Mouse (Mus musculus): ENCODE results near the gene 4931423N10Rik. TPM values are rescaled to one million over a fixed set of nuclear protein-coding genes. Genes with fewer than 3 reads are reported as not detected.
A peak's percentile ranks its signal among the peaks of the same experiment; 100 is the strongest.
"Not testable (repeated sequence)": the region's sequence is repeated elsewhere in the genome, so short reads cannot be mapped to it uniquely, and the experiment has no call there.

The 4931423N10Rik gene
- total and polyA plus RNA-seq, 3 experiments = not detected

DNA sequence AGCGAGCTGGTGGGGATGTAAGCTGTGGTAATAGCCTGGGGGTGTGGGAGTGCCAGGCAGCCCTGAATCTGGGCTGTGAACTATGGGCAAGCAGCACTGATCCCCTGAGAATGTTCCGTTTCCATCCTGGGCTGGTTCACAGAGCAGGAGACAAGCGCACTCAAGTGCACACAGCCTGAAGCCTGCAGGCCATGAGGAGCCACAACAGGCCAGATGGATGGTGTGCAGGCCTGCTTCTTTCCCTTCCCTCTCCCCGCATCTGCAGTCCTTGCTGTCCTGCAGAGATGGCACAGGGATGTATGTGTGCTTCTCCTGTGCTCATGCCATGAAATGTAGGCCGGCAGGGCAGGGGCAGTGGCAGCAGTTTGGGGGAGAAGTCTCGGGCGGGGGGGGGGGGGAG lies 17.9 kb downstream of the 4931423N10Rik start:
- TF ChIP-seq CTCF (IDR thresholded peaks at IDR 0.05) = no peak
- no peak overlapping the region for H3K27ac ChIP-seq
- 67% methylated on average over 7 of the region's 7 CpGs for WGBS
- no peak overlapping the region for H3K4me3 ChIP-seq
- H3K79me2 ChIP-seq (replicated peaks; ENCODE audit: control insufficient read depth, insufficient read depth, low read length) = no peaks in the 10 kb centered on the region
- H3K4me1 ChIP-seq (ENCODE audit: control insufficient read depth, insufficient read depth, low read length) = no peaks in the 10 kb centered on the region
- no peaks in the 10 kb centered on the region for H3K36me3 ChIP-seq (ENCODE audit: control insufficient read depth, insufficient read depth, low read length)
- no peaks in the 10 kb centered on the region for H3K27me3 ChIP-seq (ENCODE audit: control insufficient read depth, insufficient read depth, low read length)
- H3K9ac ChIP-seq (ENCODE audit: low read depth, low read length) = no peak overlapping the region
- intact Hi-C loops (cut with DNase I) = no loop called here
- no peak for DNase-seq

- DNase-seq = no peak
- H3K27ac ChIP-seq = no peak overlapping the region
- intact Hi-C loops (cut with DNase I) = no loop called here
- TF ChIP-seq EP300 (IDR thresholded peaks at IDR 0.05; ENCODE audit: insufficient read depth, low read depth, low read length) = no peak
- no peak for TF ChIP-seq CTCF (IDR thresholded peaks at IDR 0.05)
- TF ChIP-seq POLR2A (IDR thresholded peaks at IDR 0.05; ENCODE audit: insufficient read depth, low read depth, low read length) = no peak
- 71% methylated on average over 2 of the region's 2 CpGs for WGBS
- no peak overlapping the region for H3K4me3 ChIP-seq
- no peak overlapping the region for H3K9ac ChIP-seq (ENCODE audit: low read depth, low read length)
- H3K79me2 ChIP-seq (replicated peaks; ENCODE audit: control insufficient read depth, insufficient read depth, low read length) = no peaks in the 10 kb centered on the region
- H3K36me3 ChIP-seq (ENCODE audit: control insufficient read depth, insufficient read depth, low read length) = no peaks in the 10 kb centered on the region
- H3K27me3 ChIP-seq (ENCODE audit: control insufficient read depth, insufficient read depth, low read length) = no peaks in the 10 kb centered on the region; the same call in 1 of the 2 replicates
- H3K4me1 ChIP-seq (ENCODE audit: control insufficient read depth, insufficient read depth, low read length) = no peaks in the 10 kb centered on the region
Observed at GRCm38 (mm10) chr2:23228463-23228862, 21.2 kb downstream of the 4931423N10Rik start.

DNA sequence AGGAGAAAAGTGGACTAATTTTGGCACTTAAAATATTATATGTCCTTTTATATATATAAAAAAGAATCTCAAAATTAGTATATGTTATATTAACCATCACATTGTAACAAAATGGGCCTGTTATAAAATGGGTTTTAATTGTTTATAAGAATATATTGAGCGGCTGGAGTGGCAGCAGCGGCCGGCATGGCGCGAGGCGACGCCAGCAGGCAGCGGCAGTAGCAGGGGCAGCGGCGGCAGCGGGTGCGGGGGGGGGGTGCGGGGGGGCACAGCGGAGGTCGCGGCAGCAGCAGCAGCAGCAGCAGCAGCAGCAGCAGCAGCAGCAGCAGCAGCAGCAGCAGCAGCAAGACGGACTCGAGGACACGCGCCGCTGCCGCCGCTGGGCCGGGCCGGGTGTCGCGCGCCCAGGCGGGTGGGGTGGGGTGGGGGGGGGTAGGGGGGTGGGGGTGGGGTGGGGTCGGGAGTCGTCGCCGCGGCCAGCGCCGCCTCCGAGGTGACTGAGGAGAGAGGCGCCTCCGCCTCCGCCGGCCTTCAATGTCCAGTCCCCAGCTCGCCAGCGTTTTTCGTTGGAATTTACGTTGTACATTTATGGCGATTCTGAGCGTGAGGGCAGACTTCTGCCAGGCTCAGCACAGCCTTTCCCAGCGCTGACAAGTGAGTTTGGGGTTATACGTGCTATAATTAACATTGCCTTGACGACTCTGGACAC lies 26.9 kb downstream of the 4931423N10Rik start:
- no peak overlapping the region for H3K4me3 ChIP-seq
- H3K4me1 ChIP-seq (ENCODE audit: control insufficient read depth, insufficient read depth, low read length) = no peaks in the 10 kb centered on the region
- DNase-seq = no peak
- H3K27ac ChIP-seq = no peak overlapping the region
- WGBS = 2% methylated on average over 30 of the region's 50 CpGs
- intact Hi-C loops (cut with DNase I) = no loop called here
- TF ChIP-seq POLR2A (IDR thresholded peaks at IDR 0.05; ENCODE audit: insufficient read depth, low read depth, low read length) (no peak), CTCF (IDR thresholded peaks at IDR 0.05) (no peak), EP300 (IDR thresholded peaks at IDR 0.05; ENCODE audit: insufficient read depth, low read depth, low read length) (no peak)
- 0 out of 2 replicates have a peak overlapping the region, but pooled peaks have one; percentile 45 for H3K9ac ChIP-seq (ENCODE audit: low read depth, low read length)
- H3K36me3 ChIP-seq (ENCODE audit: control insufficient read depth, insufficient read depth, low read length) = no peaks in the 10 kb centered on the region
- H3K79me2 ChIP-seq (replicated peaks; ENCODE audit: control insufficient read depth, insufficient read depth, low read length) = no peaks in the 10 kb centered on the region
- no peaks in the 10 kb centered on the region; the same call in 1 of the 2 replicates for H3K27me3 ChIP-seq (ENCODE audit: control insufficient read depth, insufficient read depth, low read length)

DNA sequence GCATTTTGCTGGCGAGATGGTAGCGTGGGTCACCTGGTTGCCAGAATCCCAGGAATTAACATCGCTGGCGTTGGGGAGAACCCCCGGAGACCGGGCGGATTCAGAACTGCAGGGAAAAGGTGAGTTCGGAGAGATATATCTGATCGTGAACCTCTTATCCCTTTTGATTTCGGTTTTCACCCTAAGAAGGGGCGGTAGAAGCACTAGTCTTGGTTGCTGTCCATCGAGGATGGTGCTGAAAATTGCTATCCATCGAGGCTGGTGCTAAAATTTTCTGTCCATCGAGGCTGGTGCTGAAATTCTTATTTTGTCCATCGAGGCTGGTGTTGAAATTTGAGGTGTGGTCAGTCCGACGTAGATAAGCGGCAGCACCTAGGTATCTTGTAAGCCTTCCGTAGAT lies 83.7 kb downstream of the 4931423N10Rik start:
- H3K27me3 ChIP-seq (ENCODE audit: control insufficient read depth, insufficient read depth, low read length); H3K4me3 ChIP-seq; intact Hi-C loops (cut with DNase I); H3K4me1 ChIP-seq (ENCODE audit: control insufficient read depth, insufficient read depth, low read length); H3K36me3 ChIP-seq (ENCODE audit: control insufficient read depth, insufficient read depth, low read length); DNase-seq; H3K79me2 ChIP-seq (replicated peaks; ENCODE audit: control insufficient read depth, insufficient read depth, low read length); H3K27ac ChIP-seq; H3K9ac ChIP-seq (ENCODE audit: low read depth, low read length): not testable (repeated sequence)
- 49% methylated on average over 19 of the region's 19 CpGs for WGBS

- Histone ChIP-seq H3K4me1 (ENCODE audit: control insufficient read depth, insufficient read depth, low read length) (no peaks in the 10 kb centered on the region), H3K9ac (ENCODE audit: low read depth, low read length) (no peak overlapping the region), H3K27me3 (ENCODE audit: control insufficient read depth, insufficient read depth, low read length) (no peaks in the 10 kb centered on the region), H3K79me2 (replicated peaks; ENCODE audit: control insufficient read depth, insufficient read depth, low read length) (no peaks in the 10 kb centered on the region), H3K4me3 (no peak overlapping the region), H3K27ac (no peak overlapping the region), H3K36me3 (ENCODE audit: control insufficient read depth, insufficient read depth, low read length) (no peaks in the 10 kb centered on the region)
- WGBS = 7% methylated on average over 1 of the region's 1 CpGs
- DNase-seq = no peak
- intact Hi-C loops (cut with DNase I) = no loop called here
- TF ChIP-seq CTCF (IDR thresholded peaks at IDR 0.05) = peak; percentile 21
- TF ChIP-seq POLR2A (IDR thresholded peaks at IDR 0.05; ENCODE audit: insufficient read depth, low read depth, low read length) = no peak
Observed at GRCm38 (mm10) chr2:23314869-23315268, 107.6 kb downstream of the 4931423N10Rik start.

Other genes with a start within 250 kb of the 4931423N10Rik start
- gene Abi1, start 167.2 kb upstream of the 4931423N10Rik start, total RNA-seq (2021) = 10 to 100 TPM; 20.9 to 23.5 TPM
- 32.6 and 40.9 TPM in 2 replicates for gene Abi1, start 167.2 kb upstream of the 4931423N10Rik start, polyA plus RNA-seq (2012; rRNA removed)
- gene Acbd5, start 139.3 kb upstream of the 4931423N10Rik start, total RNA-seq (2021) = 10 to 100 TPM; 26.5 to 28.0 TPM
- gene Acbd5, start 139.3 kb upstream of the 4931423N10Rik start, polyA plus RNA-seq (2012; rRNA removed) = 4.1 and 7.0 TPM in 2 replicates
- under 1 TPM; 0.18 to 0.57 TPM for gene Mastl, start 51.5 kb upstream of the 4931423N10Rik start, total RNA-seq (2021)
- 0.08 and 0.15 TPM in 2 replicates for gene Mastl, start 51.5 kb upstream of the 4931423N10Rik start, polyA plus RNA-seq (2012; rRNA removed)
- gene Yme1l1, start 51.1 kb upstream of the 4931423N10Rik start, total RNA-seq (2021) = 10 to 100 TPM; 61.3 to 73.3 TPM
- gene Yme1l1, start 51.1 kb upstream of the 4931423N10Rik start, polyA plus RNA-seq (2012; rRNA removed) = 5.9 and 13.2 TPM in 2 replicates
- gene Nxph2, start 113.8 kb downstream of the 4931423N10Rik start, total RNA-seq (2021) = not detected
- not detected in 2 replicates for gene Nxph2, start 113.8 kb downstream of the 4931423N10Rik start, polyA plus RNA-seq (2012; rRNA removed)

All from heart, adult 2 months (tissue).